Mouse (Mus musculus) limb, embryonic 14.5 days (tissue): ENCODE measurements around the gene Gk. TPM values are rescaled to one million over a fixed set of nuclear protein-coding genes. Genes with fewer than 3 reads are reported as not detected.

ENCODE experiments used
- ATAC-seq: fragments of 200-750 bp; cut with Nextera tagmentation; 2 replicates; pipeline ENCODE4 v1.8.0; 2017; ENCODE audit warnings: low read depth, moderate number of reproducible peaks, moderate TSS enrichment; ENCODE audit not compliant: low FRiP score
- DNase-seq: peaks from one replicate; pipeline ENCODE4 v3.0.0-alpha.2; 2015; ENCODE audit warnings: low spot score
- H3K27ac ChIP-seq: fragments of 300-500 bp; sonication (generic); replicated peaks from 2 replicates; pipeline ENCODE4 v1.5.1; 2014; ENCODE audit warnings: low read depth, mild to moderate bottlenecking, low read length, moderate library complexity, mixed read lengths
- H3K27me3 ChIP-seq: fragments of 300-500 bp; sonication (generic); 2 replicates; pipeline ENCODE4 v1.6.1; 2014; ENCODE audit warnings: low read length, mixed read lengths; ENCODE audit not compliant: control insufficient read depth, insufficient read depth
- H3K36me3 ChIP-seq: fragments of 300-500 bp; sonication (generic); 2 replicates; pipeline ENCODE4 v1.6.1; 2014; ENCODE audit warnings: mild to moderate bottlenecking, low read length, moderate library complexity, mixed read lengths; ENCODE audit not compliant: control insufficient read depth, insufficient read depth
- H3K4me1 ChIP-seq: fragments of 300-500 bp; sonication (generic); 2 replicates; pipeline ENCODE4 v1.6.1; 2014; ENCODE audit warnings: antibody characterized with exemption, low read length, mixed read lengths; ENCODE audit not compliant: control insufficient read depth, insufficient read depth
- H3K4me2 ChIP-seq: fragments of 300-500 bp; sonication (generic); replicated peaks from 2 replicates; pipeline ENCODE4 v1.6.1; 2014; ENCODE audit warnings: low read depth, mild to moderate bottlenecking, low read length, moderate library complexity; ENCODE audit not compliant: severe bottlenecking
- H3K4me3 ChIP-seq: fragments of 300-500 bp; sonication (generic); replicated peaks from 2 replicates; pipeline ENCODE4 v1.5.1; 2014; ENCODE audit warnings: low read length
- H3K9ac ChIP-seq: fragments of 300-500 bp; sonication (generic); 2 replicates; pipeline ENCODE4 v1.6.1; 2014; ENCODE audit warnings: mild to moderate bottlenecking, low read depth, low read length, moderate library complexity; ENCODE audit not compliant: severe bottlenecking
- H3K9me3 ChIP-seq: fragments of 300-500 bp; sonication (generic); 2 replicates; pipeline ENCODE4 v1.6.1; 2016; ENCODE audit warnings: low read length; ENCODE audit not compliant: control insufficient read depth
- POLR2A ChIP-seq: fragments of 200-500 bp; IDR thresholded peaks from 2 replicates; pipeline ENCODE4 v1.8.0; 2012; ENCODE audit warnings: inconsistent platforms, mild to moderate bottlenecking, moderate library complexity, borderline replicate concordance; ENCODE audit not compliant: insufficient read depth, insufficient read length; ENCODE audit errors: extremely low read depth
- WGBS: fragments of 180-500 bp; shearing (Covaris S2); extraction: QIAGEN DNeasy Blood & Tissue Kit; methylation state at CpG from one replicate; pipeline ENCODE4 v1.1.7; 2014; 5-methylcytosine and 5-hydroxymethylcytosine counted together
- polyA plus RNA-seq, 2 experiments: library from polyadenylated mRNA; depleted of rRNA in 1 of 2; stranded (reverse) in 1 of 2; unstranded in 1 of 2; fragments of >200 nt; fragmentation: Nextera tagmentation in 1 of 2; extraction: Ambion mirVana in 1 of 2; gene quantifications; 2 replicates each; pipeline versions ENCODE4 v1.2.1 to v1.2.3; 2012 to 2014

Gene Gk
- polyA plus RNA-seq, 2 experiments = 4.7 to 5.3 TPM

GRCm38 (mm10) chrX:85710399-85710798 lies 66.2 kb downstream of the Gk start:
- Histone ChIP-seq H3K4me1 (no peaks in the 10 kb centered on the region), H3K27me3 (no peaks in the 10 kb centered on the region), H3K4me2 (no peak overlapping the region), H3K4me3 (no peak overlapping the region), H3K36me3 (no peaks in the 10 kb centered on the region), H3K9ac (no peak overlapping the region), H3K9me3 (no peaks in the 10 kb centered on the region), H3K27ac (no peak overlapping the region)
- ATAC-seq (no peak), DNase-seq (no peak)
- TF ChIP-seq POLR2A = no peak
- WGBS = 76% methylated on average over 3 of the region's 3 CpGs

- TF ChIP-seq POLR2A = no peak
- no peaks in the 10 kb centered on the region for H3K36me3 ChIP-seq
- no peak overlapping the region for H3K9ac ChIP-seq
- no peak for DNase-seq
- H3K4me3 ChIP-seq = no peak overlapping the region
- H3K27ac ChIP-seq = no peak overlapping the region
- WGBS = 91% methylated on average over 3 of the region's 3 CpGs
- H3K9me3 ChIP-seq = no peaks in the 10 kb centered on the region
- no peaks in the 10 kb centered on the region for H3K4me1 ChIP-seq
- ATAC-seq = no peak
- H3K27me3 ChIP-seq = no peaks in the 10 kb centered on the region
- H3K4me2 ChIP-seq = no peak overlapping the region
These were observed 70.9 kb downstream of the Gk start for GRCm38 (mm10) chrX:85705715-85706114.

GRCm38 (mm10) chrX:85683723-85684122 lies 92.9 kb downstream of the Gk start:
- H3K4me1 ChIP-seq = no peaks in the 10 kb centered on the region
- H3K9ac ChIP-seq = no peak overlapping the region
- H3K4me2 ChIP-seq = no peak overlapping the region
- H3K27ac ChIP-seq = no peak overlapping the region
- no peaks in the 10 kb centered on the region for H3K27me3 ChIP-seq
- H3K36me3 ChIP-seq = no peaks in the 10 kb centered on the region
- DNase-seq (no peak), ATAC-seq (no peak)
- WGBS = 59% methylated on average over 2 of the region's 2 CpGs
- no peak for TF ChIP-seq POLR2A
- no peak overlapping the region for H3K4me3 ChIP-seq
- no peaks in the 10 kb centered on the region for H3K9me3 ChIP-seq

GRCm38 (mm10) chrX:85682125-85682524 lies 94.5 kb downstream of the Gk start:
- Histone ChIP-seq H3K27ac (no peak overlapping the region), H3K9me3 (no peaks in the 10 kb centered on the region), H3K9ac (no peak overlapping the region), H3K4me3 (no peak overlapping the region), H3K4me1 (no peaks in the 10 kb centered on the region), H3K27me3 (no peaks in the 10 kb centered on the region), H3K36me3 (no peaks in the 10 kb centered on the region), H3K4me2 (no peak overlapping the region)
- ATAC-seq = no peak
- DNase-seq = no peak
- 46% methylated on average over 1 of the region's 1 CpGs for WGBS
- TF ChIP-seq POLR2A = no peak

- no peak overlapping the region for H3K4me3 ChIP-seq
- TF ChIP-seq POLR2A = no peak
- H3K4me1 ChIP-seq = no peaks in the 10 kb centered on the region
- no peaks in the 10 kb centered on the region for H3K27me3 ChIP-seq
- H3K9me3 ChIP-seq = no peaks in the 10 kb centered on the region
- 22% methylated on average over 7 of the region's 7 CpGs for WGBS
- no peaks in the 10 kb centered on the region for H3K36me3 ChIP-seq
- ATAC-seq = no peak
- H3K27ac ChIP-seq = no peak overlapping the region
- H3K9ac ChIP-seq = no peak overlapping the region
- peak; percentile 44 for DNase-seq
- H3K4me2 ChIP-seq = no peak overlapping the region
These were observed 99.8 kb downstream of the Gk start for GRCm38 (mm10) chrX:85676808-85677207.

Other genes starting within 250 kb of the Gk start
- 5.5 and 6.0 TPM in 2 replicates for gene Tab3, start 202.8 kb downstream of the Gk start, polyA plus RNA-seq (2012; rRNA removed)
- gene Tab3, start 202.8 kb downstream of the Gk start, polyA plus RNA-seq (2014; fragmentation: Nextera tagmentation; extraction: Ambion mirVana) = 4.6 and 5.4 TPM in 2 replicates
- 0.06 and 0.13 TPM in 2 replicates for gene 5430427O19Rik, start 93.5 kb upstream of the Gk start, polyA plus RNA-seq (2012; rRNA removed)
- gene 5430427O19Rik, start 93.5 kb upstream of the Gk start, polyA plus RNA-seq (2014; fragmentation: Nextera tagmentation; extraction: Ambion mirVana) = 0.12 and 0.26 TPM in 2 replicates